Mouse (Mus musculus): Measurements from ENCODE around the gene Akap7.

Gene Akap7

DNA sequence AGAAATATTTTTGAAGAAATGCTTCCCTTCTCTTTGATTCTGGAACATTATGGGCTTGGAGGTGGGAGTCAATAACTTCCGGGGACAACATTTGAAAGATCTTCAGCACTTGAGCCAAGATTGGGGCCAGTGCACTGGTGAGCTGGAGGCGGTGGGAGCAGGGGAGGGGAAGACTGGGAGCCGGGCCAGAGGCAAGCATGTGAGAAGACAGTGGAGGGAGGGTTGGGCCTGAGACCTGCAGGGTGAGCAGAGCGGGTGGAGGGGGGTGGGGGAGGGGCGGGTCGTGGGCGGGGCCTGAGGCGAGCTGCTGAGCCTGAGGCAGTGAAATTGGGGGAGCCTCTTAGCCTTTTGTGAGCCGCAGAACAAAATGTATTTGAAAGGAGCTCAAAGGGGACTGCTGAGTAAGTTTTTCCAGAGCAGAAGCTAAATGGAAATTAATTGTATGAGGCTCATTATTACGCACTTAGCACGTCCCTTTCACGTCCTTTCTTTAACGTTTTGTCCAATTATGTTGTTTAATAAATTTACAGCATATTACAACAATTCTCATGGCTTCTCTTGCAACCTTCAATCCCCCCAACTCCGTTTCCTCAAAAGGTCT is 167.4 kb downstream of the Akap7 start:
- DNase-seq (ENCODE audit: inconsistent age in 2 of 2, low spot score in 1 of 2) = peak in 1 of 2 experiments; percentile 31

DNA sequence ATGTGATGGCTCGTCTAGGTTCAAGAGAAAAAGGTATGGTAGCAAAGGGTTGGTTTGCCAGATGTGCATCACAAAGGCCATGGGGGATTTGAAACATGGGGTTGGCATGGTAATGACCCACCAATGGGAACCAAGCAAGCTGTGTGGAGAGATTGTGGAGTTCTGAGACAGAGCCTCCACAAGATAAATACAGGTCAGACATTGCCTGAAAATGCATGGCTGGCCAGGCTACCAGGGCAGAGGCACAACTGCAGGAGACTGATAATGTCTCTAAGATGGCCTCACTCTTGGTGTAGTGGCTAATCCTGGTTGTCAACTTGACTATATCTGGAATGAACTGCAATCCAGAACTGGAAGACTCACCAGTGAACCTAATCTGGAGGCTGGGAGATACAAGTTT is 174.1 kb downstream of the Akap7 start:
- no peak for DNase-seq (ENCODE audit: inconsistent age in 2 of 2, low spot score in 1 of 2)

DNA sequence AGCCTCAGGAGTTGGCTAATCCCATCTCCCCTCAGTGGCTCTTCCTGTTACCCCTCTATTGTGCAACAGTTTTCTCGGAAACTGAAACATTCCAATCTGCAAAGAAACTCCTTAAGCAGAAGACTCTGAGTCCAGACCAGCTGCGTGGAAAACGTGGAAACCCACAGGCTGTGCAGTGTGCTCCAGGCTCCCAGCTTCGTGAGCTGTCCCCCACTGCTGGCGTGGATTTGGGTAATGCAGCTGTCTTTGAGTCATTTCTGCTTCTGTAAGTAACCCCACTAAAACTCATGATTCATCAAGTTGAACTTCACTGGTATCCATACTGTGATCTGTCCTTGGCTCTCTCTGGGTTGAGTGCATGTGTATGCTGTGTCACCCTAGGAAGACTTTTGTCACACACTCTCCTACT is 179.2 kb downstream of the Akap7 start:
- peak in 1 of 2 experiments; percentile 65 for DNase-seq (ENCODE audit: inconsistent age in 2 of 2, low spot score in 1 of 2)

DNA sequence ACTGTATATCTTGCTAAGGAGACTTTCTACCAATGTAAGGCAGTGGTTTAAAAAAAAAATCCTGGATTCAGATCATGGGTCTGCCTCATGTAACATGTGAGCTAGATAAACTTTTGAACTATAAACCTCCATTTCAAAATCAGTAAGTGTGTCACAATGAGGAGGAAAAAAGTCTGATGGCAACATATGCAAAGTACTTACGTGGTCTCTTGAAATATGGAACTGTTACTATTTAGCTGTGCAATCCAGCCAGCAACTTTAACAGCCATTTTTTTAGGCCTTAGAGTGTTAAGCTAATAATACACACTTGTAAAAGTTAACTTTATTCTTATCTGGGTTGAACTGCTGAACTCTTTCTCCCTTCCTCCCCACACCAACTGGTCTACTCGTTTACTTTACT is 181.6 kb downstream of the Akap7 start:
- DNase-seq (ENCODE audit: inconsistent age in 2 of 2, low spot score in 1 of 2) = no peak

DNA sequence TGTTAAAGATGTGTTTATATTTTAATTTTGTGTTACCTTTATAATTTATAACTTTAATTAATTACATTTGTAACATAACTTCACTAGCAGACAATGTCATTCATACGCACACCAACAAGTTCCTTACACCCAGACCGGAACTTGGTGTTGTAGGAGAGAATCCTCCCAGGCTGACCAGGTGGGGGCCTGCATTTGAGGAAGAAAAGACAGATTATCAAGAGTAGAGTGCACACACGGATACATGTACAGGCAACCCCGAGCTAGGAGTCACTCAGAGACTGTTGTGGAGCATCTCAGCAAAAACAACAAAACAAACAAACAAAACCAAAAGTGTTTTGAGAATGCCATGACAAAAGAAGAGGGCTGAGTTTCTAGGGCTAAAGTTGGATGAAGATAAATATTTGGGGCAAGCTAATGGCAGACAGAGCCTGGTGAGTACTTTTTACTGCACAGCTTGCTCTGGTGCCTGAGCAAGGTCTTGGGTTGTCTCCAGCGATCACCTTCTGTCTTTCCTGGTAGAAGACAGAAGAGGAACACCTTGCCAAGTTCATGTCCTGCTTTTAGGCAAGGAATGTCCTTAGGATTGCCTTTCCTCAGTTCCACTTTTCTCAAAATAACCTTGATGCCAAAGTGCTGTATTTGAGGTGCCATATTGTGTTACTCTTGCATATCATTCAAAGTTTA is 186.7 kb downstream of the Akap7 start:
- no peak for DNase-seq (ENCODE audit: inconsistent age in 2 of 2, low spot score in 1 of 2)
